Mouse (Mus musculus): Measurements from ENCODE around the gene Rmdn2. TPM values are rescaled to one million over a fixed set of nuclear protein-coding genes. Genes with fewer than 3 reads are reported as not detected.
A peak's percentile ranks its signal among the peaks of the same experiment; 100 is the strongest.

The Rmdn2 gene
- polyA plus RNA-seq, 1 experiment from 2014 or later, result 6.0 TPM

GRCm38 (mm10) chr17:79661848-79662247 lies 50.2 kb downstream of the Rmdn2 start:
- Histone ChIP-seq H3K36me3 (ENCODE audit: poor library complexity, severe bottlenecking) (no peaks in the 10 kb centered on the region), H3K4me3 (no peak overlapping the region), H3K27ac (no peak overlapping the region), H3K4me2 (no peak overlapping the region), H3K9me3 (replicated peaks) (no peaks in the 10 kb centered on the region), H3K4me1 (no peaks in the 10 kb centered on the region), H3K9ac (no peak overlapping the region), H3K27me3 (no peaks in the 10 kb centered on the region)
- ATAC-seq, result no peak
- 85% methylated on average over 9 of the region's 9 CpGs for WGBS

- ATAC-seq, result peak; percentile 27; the same call in 1 of the 2 replicates
- WGBS, result 26% methylated on average over 3 of the region's 3 CpGs
- Histone ChIP-seq H3K4me2 (no peak overlapping the region), H3K9ac (no peak overlapping the region), H3K36me3 (ENCODE audit: poor library complexity, severe bottlenecking) (no peaks in the 10 kb centered on the region), H3K27me3 (no peaks in the 10 kb centered on the region), H3K4me3 (no peak overlapping the region), H3K27ac (no peak overlapping the region), H3K9me3 (replicated peaks) (no peaks in the 10 kb centered on the region), H3K4me1 (no peaks in the 10 kb centered on the region)
These were observed 51.9 kb downstream of the Rmdn2 start for GRCm38 (mm10) chr17:79663393-79664105.

- Histone ChIP-seq H3K4me1 (no peaks in the 10 kb centered on the region), H3K27ac (no peak overlapping the region), H3K27me3 (no peaks in the 10 kb centered on the region), H3K4me2 (no peak overlapping the region), H3K9me3 (replicated peaks) (no peaks in the 10 kb centered on the region), H3K36me3 (ENCODE audit: poor library complexity, severe bottlenecking) (no peaks in the 10 kb centered on the region), H3K4me3 (no peak overlapping the region), H3K9ac (no peak overlapping the region)
- whole genome bisulfite sequencing, result 97% methylated on average over 2 of the region's 2 CpGs
- ATAC-seq, result no peak
These were observed 52.4 kb downstream of the Rmdn2 start for GRCm38 (mm10) chr17:79664106-79664417.

- WGBS, result 73% methylated on average over 2 of the region's 2 CpGs
- H3K36me3 ChIP-seq (ENCODE audit: poor library complexity, severe bottlenecking), result no peaks in the 10 kb centered on the region
- no peak overlapping the region for H3K9ac ChIP-seq
- H3K4me3 ChIP-seq, result no peak overlapping the region
- no peaks in the 10 kb centered on the region for H3K4me1 ChIP-seq
- H3K9me3 ChIP-seq (replicated peaks), result no peaks in the 10 kb centered on the region
- H3K27me3 ChIP-seq, result no peaks in the 10 kb centered on the region
- no peak for ATAC-seq
- H3K4me2 ChIP-seq, result no peak overlapping the region
- no peak overlapping the region for H3K27ac ChIP-seq
These were observed 59.2 kb downstream of the Rmdn2 start for GRCm38 (mm10) chr17:79670837-79671236.

GRCm38 (mm10) chr17:79695106-79695505 lies 83.4 kb downstream of the Rmdn2 start:
- Histone ChIP-seq H3K27ac (no peak overlapping the region), H3K36me3 (ENCODE audit: poor library complexity, severe bottlenecking) (no peaks in the 10 kb centered on the region), H3K9me3 (replicated peaks) (no peaks in the 10 kb centered on the region), H3K9ac (no peak overlapping the region), H3K27me3 (no peaks in the 10 kb centered on the region), H3K4me3 (no peak overlapping the region), H3K4me1 (no peaks in the 10 kb centered on the region), H3K4me2 (no peak overlapping the region)
- ATAC-seq, result no peak
- WGBS, result 81% methylated on average over 4 of the region's 4 CpGs

- no peaks in the 10 kb centered on the region for H3K4me1 ChIP-seq
- no peaks in the 10 kb centered on the region for H3K9me3 ChIP-seq (replicated peaks)
- no peak overlapping the region for H3K4me3 ChIP-seq
- H3K36me3 ChIP-seq (ENCODE audit: poor library complexity, severe bottlenecking), result no peaks in the 10 kb centered on the region
- WGBS, result 91% methylated on average over 6 of the region's 6 CpGs
- no peaks in the 10 kb centered on the region for H3K27me3 ChIP-seq
- no peak overlapping the region for H3K9ac ChIP-seq
- no peak overlapping the region for H3K27ac ChIP-seq
- no peak overlapping the region for H3K4me2 ChIP-seq
- no peak for ATAC-seq
These were observed 83.9 kb downstream of the Rmdn2 start for GRCm38 (mm10) chr17:79695541-79695940.

GRCm38 (mm10) chr17:79699197-79699596 lies 87.5 kb downstream of the Rmdn2 start:
- H3K27me3 ChIP-seq, result no peaks in the 10 kb centered on the region
- H3K4me2 ChIP-seq, result no peak overlapping the region
- no peak overlapping the region for H3K4me3 ChIP-seq
- H3K9ac ChIP-seq, result no peak overlapping the region
- no peaks in the 10 kb centered on the region for H3K9me3 ChIP-seq (replicated peaks)
- no peak for ATAC-seq
- H3K36me3 ChIP-seq (ENCODE audit: poor library complexity, severe bottlenecking), result no peaks in the 10 kb centered on the region
- no peak overlapping the region for H3K27ac ChIP-seq
- H3K4me1 ChIP-seq, result no peaks in the 10 kb centered on the region
- WGBS, result 25% methylated on average over 1 of the region's 1 CpGs

GRCm38 (mm10) chr17:79700871-79701270 lies 89.2 kb downstream of the Rmdn2 start:
- no peak overlapping the region for H3K9ac ChIP-seq
- no peak for ATAC-seq
- 82% methylated on average over 5 of the region's 5 CpGs for WGBS
- no peaks in the 10 kb centered on the region for H3K36me3 ChIP-seq (ENCODE audit: poor library complexity, severe bottlenecking)
- H3K27ac ChIP-seq, result no peak overlapping the region
- no peak overlapping the region for H3K4me2 ChIP-seq
- no peak overlapping the region for H3K4me3 ChIP-seq
- H3K27me3 ChIP-seq, result no peaks in the 10 kb centered on the region
- H3K9me3 ChIP-seq (replicated peaks), result no peaks in the 10 kb centered on the region
- H3K4me1 ChIP-seq, result no peaks in the 10 kb centered on the region

GRCm38 (mm10) chr17:79705671-79706455 lies 94.2 kb downstream of the Rmdn2 start:
- no peak for ATAC-seq
- H3K36me3 ChIP-seq (ENCODE audit: poor library complexity, severe bottlenecking), result no peaks in the 10 kb centered on the region
- no peak overlapping the region for H3K4me3 ChIP-seq
- WGBS, result 77% methylated on average over 9 of the region's 9 CpGs
- peaks cover 5% of the 10 kb centered on the region for H3K4me1 ChIP-seq
- H3K27ac ChIP-seq, result no peak overlapping the region
- peaks cover 19% of the 10 kb centered on the region for H3K27me3 ChIP-seq
- H3K9me3 ChIP-seq (replicated peaks), result no peaks in the 10 kb centered on the region
- H3K4me2 ChIP-seq, result no peak overlapping the region
- no peak overlapping the region for H3K9ac ChIP-seq

GRCm38 (mm10) chr17:79708168-79708567 lies 96.5 kb downstream of the Rmdn2 start:
- peaks cover 40% of the 10 kb centered on the region for H3K27me3 ChIP-seq
- H3K4me3 ChIP-seq, result no peak overlapping the region

GRCm38 (mm10) chr17:79709718-79710117 lies 98.1 kb downstream of the Rmdn2 start:
- Histone ChIP-seq H3K27me3 (peaks cover 56% of the 10 kb centered on the region), H3K36me3 (ENCODE audit: poor library complexity, severe bottlenecking) (no peaks in the 10 kb centered on the region), H3K4me3 (no peak overlapping the region), H3K9ac (no peak overlapping the region), H3K4me1 (peaks cover 29% of the 10 kb centered on the region), H3K27ac (no peak overlapping the region), H3K4me2 (no peak overlapping the region), H3K9me3 (replicated peaks) (no peaks in the 10 kb centered on the region)
- 28% methylated on average over 1 of the region's 1 CpGs for WGBS
- ATAC-seq, result no peak

More at GRCm38 (mm10) chr17:79708168-79708567, 96.5 kb downstream of the Rmdn2 start:
- H3K36me3 ChIP-seq (ENCODE audit: poor library complexity, severe bottlenecking), result no peaks in the 10 kb centered on the region
- WGBS, result 5% methylated on average over 7 of the region's 7 CpGs
- H3K9me3 ChIP-seq (replicated peaks), result no peaks in the 10 kb centered on the region
- no peak for ATAC-seq
- H3K27ac ChIP-seq, result no peak overlapping the region
- no peak overlapping the region for H3K9ac ChIP-seq
- peaks cover 13% of the 10 kb centered on the region for H3K4me1 ChIP-seq
- H3K4me2 ChIP-seq, result no peak overlapping the region

- peaks cover 62% of the 10 kb centered on the region for H3K27me3 ChIP-seq
- H3K4me1 ChIP-seq, result peaks cover 35% of the 10 kb centered on the region
- 8% methylated on average over 15 of the region's 15 CpGs for WGBS
- H3K4me3 ChIP-seq, result no peak overlapping the region
- H3K36me3 ChIP-seq (ENCODE audit: poor library complexity, severe bottlenecking), result no peaks in the 10 kb centered on the region
- no peak for ATAC-seq
- no peak overlapping the region for H3K27ac ChIP-seq
- no peaks in the 10 kb centered on the region for H3K9me3 ChIP-seq (replicated peaks)
- no peak overlapping the region for H3K9ac ChIP-seq
- H3K4me2 ChIP-seq, result no peak overlapping the region
These were observed 98.7 kb downstream of the Rmdn2 start for GRCm38 (mm10) chr17:79710246-79710842.
